Mouse (Mus musculus) lung, embryonic 14.5 days (tissue): Measurements from ENCODE around the gene Kbtbd7. TPM values are rescaled to one million over a fixed set of nuclear protein-coding genes. Genes with fewer than 3 reads are reported as not detected.

ENCODE experiments used
- ATAC-seq: fragments of 200-750 bp; cut with Nextera tagmentation; 2 replicates; pipeline ENCODE4 v1.8.0; 2017; ENCODE audit warnings: mild to moderate bottlenecking, moderate TSS enrichment, moderate library complexity; ENCODE audit not compliant: insufficient read depth
- DNase-seq: peaks from one replicate; pipeline ENCODE4 v3.0.0-alpha.2; 2015
- H3K27ac ChIP-seq: fragments of 300-500 bp; sonication (generic); 2 replicates; pipeline ENCODE4 v1.5.1; 2014; ENCODE audit warnings: low read depth, mild to moderate bottlenecking, moderate library complexity
- H3K27me3 ChIP-seq: fragments of 300-500 bp; sonication (generic); 2 replicates; pipeline ENCODE4 v1.6.1; 2014; ENCODE audit warnings: low read length, control low read depth; ENCODE audit not compliant: insufficient read depth
- H3K36me3 ChIP-seq: fragments of 300-500 bp; sonication (generic); 2 replicates; pipeline ENCODE4 v1.6.1; 2014; ENCODE audit warnings: control low read depth; ENCODE audit not compliant: insufficient read depth
- H3K4me1 ChIP-seq: fragments of 300-500 bp; sonication (generic); 2 replicates; pipeline ENCODE4 v1.6.1; 2014; ENCODE audit warnings: antibody characterized with exemption, control low read depth; ENCODE audit not compliant: insufficient read depth
- H3K4me2 ChIP-seq: fragments of 300-500 bp; sonication (generic); 2 replicates; pipeline ENCODE4 v1.6.1; 2014; ENCODE audit warnings: mild to moderate bottlenecking
- H3K4me3 ChIP-seq: fragments of 300-500 bp; sonication (generic); 2 replicates; pipeline ENCODE4 v1.5.1; 2014; ENCODE audit warnings: low read depth, low read length
- H3K9ac ChIP-seq: fragments of 300-500 bp; sonication (generic); 2 replicates; pipeline ENCODE4 v1.6.1; 2014
- H3K9me3 ChIP-seq: fragments of 300-500 bp; sonication (generic); 2 replicates; pipeline ENCODE4 v1.6.1; 2016; ENCODE audit warnings: low read depth, low read length, control low read depth
- CTCF ChIP-seq: IDR thresholded peaks from 2 replicates; pipeline ENCODE4 v1.5.1; 2016; ENCODE audit warnings: antibody characterized with exemption, low read depth
- whole genome bisulfite sequencing: fragments of 180-500 bp; shearing (Covaris S2); extraction: QIAGEN DNeasy Blood & Tissue Kit; methylation state at CpG from one replicate; pipeline ENCODE4 v1.1.7; 2014; 5-methylcytosine and 5-hydroxymethylcytosine counted together
- polyA plus RNA-seq: library from polyadenylated mRNA; unstranded; fragments of >200 nt; fragmentation: Nextera tagmentation; extraction: Ambion mirVana; gene quantifications from 2 replicates; pipeline ENCODE4 v1.2.1, GENCODE M21; 2014

The Kbtbd7 gene
- polyA plus RNA-seq, 1 experiment from 2014 or later: 18.0 TPM

DNA sequence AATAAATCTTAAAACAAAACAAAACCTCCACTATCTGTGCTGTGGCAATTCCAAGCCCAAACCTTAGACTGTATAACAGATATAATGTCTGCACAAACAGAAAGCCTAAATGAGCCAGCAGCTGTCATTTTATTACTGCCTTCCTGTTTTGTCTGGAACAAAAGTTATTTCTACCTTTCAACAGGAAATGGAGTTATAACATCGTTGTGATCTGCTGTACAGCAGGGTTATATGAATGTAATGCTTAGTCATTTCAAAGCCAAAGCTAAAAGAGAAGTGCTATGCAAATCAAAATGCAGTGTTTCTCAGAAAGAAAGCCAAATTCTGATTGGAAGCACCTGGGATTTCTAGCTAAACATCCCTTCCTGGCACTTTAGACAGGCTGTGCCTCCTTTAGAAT lies 33.0 kb upstream of the Kbtbd7 start:
- DNase-seq (no peak), ATAC-seq (no peak)
- H3K36me3 ChIP-seq: no peaks in the 10 kb centered on the region
- H3K27me3 ChIP-seq: no peaks in the 10 kb centered on the region
- WGBS: 45% methylated on average over 1 of the region's 1 CpGs
- no peak for TF ChIP-seq CTCF
- H3K9me3 ChIP-seq: no peaks in the 10 kb centered on the region
- H3K27ac ChIP-seq: no peak overlapping the region
- no peak overlapping the region for H3K4me3 ChIP-seq
- H3K4me2 ChIP-seq: no peak overlapping the region
- H3K4me1 ChIP-seq: peaks cover 3% of the 10 kb centered on the region; the same call in 1 of the 2 replicates
- H3K9ac ChIP-seq: no peak overlapping the region

DNA sequence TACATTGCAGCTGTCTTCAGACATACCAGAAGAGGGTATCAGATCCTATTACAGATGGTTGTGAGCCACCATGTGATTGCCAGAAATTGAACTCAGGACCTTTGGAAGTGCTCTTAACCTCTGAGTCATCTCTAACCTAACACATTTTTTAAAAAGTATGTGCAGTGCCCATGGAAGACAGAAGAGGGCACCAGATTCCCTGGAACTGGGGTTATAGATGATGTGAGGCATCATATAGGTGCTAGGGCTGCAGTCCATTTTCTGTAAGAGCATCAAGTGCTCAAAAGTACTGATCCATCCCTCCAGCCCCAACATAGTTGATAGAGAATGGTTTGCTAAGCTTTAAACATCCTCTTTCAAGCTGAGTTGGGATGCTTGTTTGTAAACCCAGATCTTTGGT lies 31.7 kb upstream of the Kbtbd7 start:
- ATAC-seq (no peak), DNase-seq (peak; percentile 77)
- H3K4me1 ChIP-seq: no peaks in the 10 kb centered on the region
- peak; percentile 70 for TF ChIP-seq CTCF
- H3K9me3 ChIP-seq: no peaks in the 10 kb centered on the region
- H3K27me3 ChIP-seq: no peaks in the 10 kb centered on the region
- no peak overlapping the region for H3K27ac ChIP-seq
- H3K9ac ChIP-seq: no peak overlapping the region
- no peak overlapping the region for H3K4me2 ChIP-seq
- no peak overlapping the region for H3K4me3 ChIP-seq
- H3K36me3 ChIP-seq: no peaks in the 10 kb centered on the region

DNA sequence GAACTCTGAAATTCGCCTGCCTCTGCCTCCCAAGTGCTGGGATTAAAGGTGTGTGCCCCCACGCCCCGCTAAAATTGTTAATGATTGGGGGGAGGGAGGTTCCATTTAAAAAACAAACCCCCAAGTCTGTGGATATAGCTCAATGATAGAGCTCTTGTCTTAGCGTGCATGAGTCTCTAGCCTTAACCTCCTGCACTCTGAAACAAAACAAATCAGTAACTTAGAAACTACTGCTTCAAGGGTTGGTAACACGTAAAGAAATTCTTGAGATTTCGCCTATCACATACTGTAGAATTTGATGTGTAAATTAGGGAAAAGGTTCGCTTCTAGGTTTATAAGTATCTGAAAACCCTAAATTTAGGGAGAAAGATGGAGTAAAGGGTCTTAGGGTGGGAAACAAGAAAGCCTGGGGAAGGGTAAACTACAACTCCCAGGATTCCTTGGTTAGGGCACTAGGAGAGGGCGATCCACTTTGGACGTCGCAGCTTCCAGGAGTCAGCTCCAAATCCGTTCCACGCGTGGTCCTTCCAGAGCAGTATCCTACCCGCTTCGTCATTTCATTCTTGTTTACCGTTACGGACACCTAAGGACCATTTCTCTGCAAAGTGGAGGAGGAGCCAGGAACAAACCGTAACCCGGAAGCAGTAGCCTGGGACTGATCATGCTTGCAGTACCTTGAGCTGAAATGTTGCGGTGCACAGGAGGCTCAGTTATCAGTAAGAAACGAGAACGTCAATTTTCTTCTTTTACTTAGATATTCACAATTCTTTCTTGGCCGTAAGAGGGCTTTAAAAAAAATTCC lies 28.8 kb upstream of the Kbtbd7 start, which contains the start of gene Mtrf1:
Gene Mtrf1, plus strand, starts transcription at position 452 of the 802 bp plus-strand sequence.
- ATAC-seq: peak; percentile 92
- Histone ChIP-seq H3K4me1 (no peaks in the 10 kb centered on the region), H3K27me3 (no peaks in the 10 kb centered on the region), H3K9ac (peak within 1 kb of the TSS; percentile 64), H3K27ac (peak within 1 kb of the TSS; percentile 88), H3K36me3 (0 out of 2 replicates have a peak, but pooled peaks cover 7% of the 10 kb centered on the region), H3K4me2 (peak within 1 kb of the TSS; percentile 67), H3K4me3 (peak within 1 kb of the TSS; percentile 58), H3K9me3 (no peaks in the 10 kb centered on the region)
- peak; percentile 81 for DNase-seq
- no peak for TF ChIP-seq CTCF
- 18% methylated on average over 23 of the region's 23 CpGs for WGBS

DNA sequence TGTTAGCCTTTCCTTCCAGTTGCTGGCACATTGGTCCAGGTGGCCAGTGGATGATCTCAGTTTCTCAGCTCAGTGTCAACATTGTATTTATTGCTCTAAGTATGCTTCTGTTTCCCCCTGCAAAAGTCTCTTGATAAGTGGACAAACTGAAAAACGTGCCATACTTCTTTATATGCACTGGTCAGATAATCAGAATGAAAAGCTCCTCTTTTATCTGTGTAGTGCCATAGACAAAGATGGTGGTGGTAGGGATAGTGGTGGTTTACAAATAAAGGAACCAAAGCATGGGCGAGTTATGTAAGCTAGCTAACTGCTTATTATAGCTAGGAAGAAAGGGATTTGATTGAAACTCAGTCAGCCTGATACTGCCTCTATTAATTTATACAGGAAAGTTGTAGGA lies 18.7 kb upstream of the Kbtbd7 start:
- no peak overlapping the region for H3K27ac ChIP-seq
- DNase-seq: no peak
- H3K4me2 ChIP-seq: no peak overlapping the region
- no peak for TF ChIP-seq CTCF
- peaks cover 12% of the 10 kb centered on the region; the same call in 1 of the 2 replicates for H3K36me3 ChIP-seq
- no peaks in the 10 kb centered on the region for H3K27me3 ChIP-seq
- H3K9ac ChIP-seq: no peak overlapping the region
- WGBS: 72% methylated on average over 2 of the region's 2 CpGs
- H3K4me1 ChIP-seq: no peaks in the 10 kb centered on the region
- H3K9me3 ChIP-seq: no peaks in the 10 kb centered on the region
- ATAC-seq: no peak
- no peak overlapping the region for H3K4me3 ChIP-seq

DNA sequence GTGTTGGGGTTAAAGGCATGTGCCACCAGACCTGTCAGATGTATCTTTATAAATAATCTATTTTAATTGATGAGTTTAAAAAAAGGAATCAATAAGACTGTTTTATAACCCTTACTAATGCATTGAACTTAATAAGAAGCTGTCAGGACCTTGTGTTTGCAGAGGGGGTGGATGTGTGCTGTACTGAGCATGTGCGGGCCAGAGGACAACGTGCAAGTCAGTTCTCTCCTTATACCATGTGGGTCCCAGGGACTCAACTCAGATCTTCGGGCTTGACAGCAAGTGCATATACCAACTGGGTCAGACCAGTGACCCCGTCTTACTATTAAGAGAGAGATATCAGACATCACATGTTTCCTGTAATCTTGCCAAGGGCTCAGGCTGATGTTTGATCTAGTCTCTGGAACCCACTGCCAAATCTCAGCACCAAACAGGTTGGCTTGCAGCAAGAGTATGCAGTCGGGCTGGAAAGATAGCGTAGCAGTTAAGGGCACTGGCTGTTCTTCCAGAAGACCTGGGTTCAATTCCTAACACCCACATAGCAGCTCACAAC lies 17.0 kb upstream of the Kbtbd7 start:
- Histone ChIP-seq H3K27ac (no peak overlapping the region), H3K9ac (no peak overlapping the region), H3K4me3 (no peak overlapping the region), H3K9me3 (no peaks in the 10 kb centered on the region), H3K4me2 (no peak overlapping the region), H3K36me3 (peaks cover 16% of the 10 kb centered on the region), H3K4me1 (no peaks in the 10 kb centered on the region), H3K27me3 (no peaks in the 10 kb centered on the region)
- no peak for TF ChIP-seq CTCF
- no peak for DNase-seq
- ATAC-seq: no peak
- WGBS: 84% methylated on average over 6 of the region's 6 CpGs

DNA sequence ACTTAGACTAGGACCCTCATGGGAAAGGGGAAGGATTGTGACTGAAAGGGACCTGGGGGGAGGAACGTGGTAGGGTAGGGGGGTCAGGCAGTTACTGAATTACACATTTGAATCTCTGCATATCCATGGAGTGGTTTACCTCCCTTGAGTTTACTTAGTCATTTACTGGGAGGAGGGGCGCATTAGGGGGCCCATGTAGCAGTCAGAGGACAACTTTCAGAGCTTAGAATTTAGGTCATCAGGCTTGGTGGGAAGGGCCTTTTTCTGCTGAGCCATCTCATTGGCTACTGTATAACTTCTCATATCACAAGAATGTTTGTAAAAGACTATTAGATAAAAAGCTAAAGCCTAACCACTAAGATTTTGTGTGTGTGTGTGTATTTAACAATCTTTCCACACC lies 15.6 kb upstream of the Kbtbd7 start:
- Histone ChIP-seq H3K4me2 (no peak overlapping the region), H3K36me3 (peaks cover 16% of the 10 kb centered on the region), H3K4me3 (no peak overlapping the region), H3K9me3 (no peaks in the 10 kb centered on the region), H3K9ac (no peak overlapping the region), H3K27ac (no peak overlapping the region), H3K27me3 (no peaks in the 10 kb centered on the region), H3K4me1 (no peaks in the 10 kb centered on the region)
- WGBS: 57% methylated on average over 2 of the region's 2 CpGs
- DNase-seq (no peak), ATAC-seq (no peak)
- no peak for TF ChIP-seq CTCF

DNA sequence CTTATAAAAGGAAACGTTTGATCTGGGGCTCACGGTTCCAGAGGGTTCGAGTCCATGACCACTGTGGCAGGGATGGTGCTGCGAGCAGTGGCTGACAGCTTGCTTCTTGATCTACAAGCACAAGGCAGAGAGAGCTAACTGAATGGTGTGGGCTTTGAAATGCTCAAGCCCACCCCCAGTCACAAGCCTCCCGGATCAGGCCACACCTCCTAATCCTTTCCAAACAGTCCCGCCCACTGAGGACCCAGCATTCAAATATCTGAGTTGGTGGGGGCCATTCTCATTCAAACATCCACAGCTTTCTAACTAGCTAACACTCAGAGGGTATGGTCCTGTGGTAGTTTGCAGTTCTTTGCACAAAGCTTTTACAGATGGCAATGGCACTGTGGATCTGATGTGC lies 13.2 kb upstream of the Kbtbd7 start:
- no peaks in the 10 kb centered on the region for H3K4me1 ChIP-seq
- 72% methylated on average over 6 of the region's 6 CpGs for WGBS
- H3K27ac ChIP-seq: no peak overlapping the region
- ATAC-seq (no peak), DNase-seq (no peak)
- TF ChIP-seq CTCF: no peak
- no peak overlapping the region for H3K4me3 ChIP-seq
- H3K27me3 ChIP-seq: no peaks in the 10 kb centered on the region
- no peaks in the 10 kb centered on the region for H3K9me3 ChIP-seq
- peaks cover 12% of the 10 kb centered on the region for H3K36me3 ChIP-seq
- no peak overlapping the region for H3K9ac ChIP-seq
- H3K4me2 ChIP-seq: no peak overlapping the region
